ENCODE assay signal across 12 mouse cellular contexts in the genomic region with DNA sequence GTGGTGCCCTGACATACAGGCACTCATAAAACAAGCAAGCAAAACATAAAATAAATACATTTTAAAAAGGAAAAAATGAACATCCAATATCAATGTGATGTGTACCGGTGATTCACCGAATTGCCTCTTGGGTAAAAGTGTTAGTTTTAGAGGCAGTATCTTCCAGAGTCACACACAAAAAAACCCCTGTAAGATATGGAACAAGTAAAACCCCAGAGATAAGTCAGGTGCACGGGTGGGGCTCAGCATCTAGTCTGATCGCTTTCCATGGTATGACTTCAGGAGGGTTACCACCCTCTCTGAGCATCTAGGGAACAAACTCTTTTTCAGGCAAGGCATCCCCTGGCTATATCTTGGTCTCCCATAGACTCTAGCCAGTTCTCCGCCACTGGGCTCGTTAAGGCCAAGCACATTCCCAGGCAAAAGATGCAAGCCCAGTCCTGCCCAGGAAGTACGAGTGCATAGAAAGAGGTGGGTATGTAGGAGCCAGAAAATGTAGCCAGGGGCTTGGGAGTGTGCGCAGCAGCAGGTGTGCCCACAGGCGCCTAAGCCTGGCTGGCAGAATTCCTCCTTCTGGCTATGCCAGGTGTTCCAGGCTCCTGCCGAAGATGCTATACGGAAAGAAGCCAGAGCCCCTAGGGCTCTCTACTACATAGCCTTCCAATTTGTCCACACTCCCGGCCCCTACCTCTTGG. TPM values are rescaled to one million over a fixed set of nuclear protein-coding genes. Genes with fewer than 3 reads are reported as not detected.
DNase-seq lines count a peak whose midpoint lies in the region; ATAC-seq lines count a peak whose summit lies in the region.
"Had no signal": no experiment of that assay in that cellular context is flagged by ENCODE, and none has a peak within 500 bp of the region (broad histone marks: within the 10 kb centered on the region; RNA-seq: fewer than 3 reads in every experiment).

No protein-coding gene starts in this region.

- H3K4me3 ChIP-seq in embryonic facial prominence, embryonic 13.5 days, result no peak overlapping the region
- no peak overlapping the region for H3K4me3 ChIP-seq in limb, embryonic 12.5 days (replicated peaks)

- intact Hi-C loops in left cerebral cortex, postnatal 10 days (cut with DNase I), result no loop called here

- peaks cover 51% of the 10 kb centered on the region for H3K4me1 ChIP-seq in embryonic facial prominence, embryonic 13.5 days
- peaks cover 30% of the 10 kb centered on the region for H3K4me1 ChIP-seq in limb, embryonic 12.5 days (replicated peaks)

- H3K27me3 ChIP-seq in embryonic facial prominence, embryonic 13.5 days, result no peaks in the 10 kb centered on the region
- no peaks in the 10 kb centered on the region for H3K27me3 ChIP-seq in limb, embryonic 12.5 days

- ATAC-seq in embryonic facial prominence, embryonic 13.5 days (ENCODE audit: insufficient number of reproducible peaks, insufficient read depth, low FRiP score, low TSS enrichment, low read depth), result no peak
- no peak for ATAC-seq in limb, embryonic 12.5 days (ENCODE audit: insufficient number of reproducible peaks, insufficient read depth, low FRiP score, low TSS enrichment, low read depth)

- DNase-seq in urinary bladder, postnatal 14 days (ENCODE audit: low spot score), result peak; percentile 40
- DNase-seq in urinary bladder, postnatal 25 days (ENCODE audit: low spot score), result no peak
- DNase-seq in embryo, embryonic 10.5 days (ENCODE audit: low spot score), result no peak
- DNase-seq in heart, adult 8-10 months (ENCODE audit: low spot score), result no peak
- no peak for DNase-seq in left cerebral cortex, postnatal 10 days (ENCODE audit: extremely low spot score in 1 of 2, low spot score in 2 of 2)
- DNase-seq: kidney, adult 9 months; thymus, postnatal 14 days had no signal

- no peak overlapping the region for H3K27ac ChIP-seq in embryonic facial prominence, embryonic 13.5 days
- H3K27ac ChIP-seq in limb, embryonic 12.5 days, result no peak overlapping the region

- H3K36me3 ChIP-seq in embryonic facial prominence, embryonic 13.5 days, result peaks cover 40% of the 10 kb centered on the region
- H3K36me3 ChIP-seq in limb, embryonic 12.5 days, result peaks cover 68% of the 10 kb centered on the region

- 75% methylated on average over 12 of the region's 12 CpGs for WGBS in embryonic facial prominence, embryonic 13.5 days
- WGBS in limb, embryonic 12.5 days, result 78% methylated on average over 12 of the region's 12 CpGs

- H3K9me3 ChIP-seq in embryonic facial prominence, embryonic 13.5 days, result no peaks in the 10 kb centered on the region
- H3K9me3 ChIP-seq in limb, embryonic 12.5 days, result no peaks in the 10 kb centered on the region

- no peak overlapping the region for H3K9ac ChIP-seq in embryonic facial prominence, embryonic 13.5 days
- H3K9ac ChIP-seq in limb, embryonic 12.5 days (replicated peaks), result no peak overlapping the region

- peak overlapping the region; percentile 79 for H3K4me2 ChIP-seq in embryonic facial prominence, embryonic 13.5 days
- H3K4me2 ChIP-seq in limb, embryonic 12.5 days, result peak overlapping the region; percentile 68; the same call in 1 of the 2 replicates

RNA-seq across cellular contexts. Expression of a gene that starts 15.9 kb away (rescaled TPM):
- polyA plus RNA-seq in embryonic facial prominence, embryonic 13.5 days (2015; fragmentation: Nextera tagmentation; extraction: Ambion mirVana), result 37.9 and 38.0 TPM in 2 replicates
- 60.4 and 65.4 TPM in 2 replicates for polyA plus RNA-seq in limb, embryonic 12.5 days (2016; fragmentation: Nextera tagmentation; extraction: Ambion mirVana)
- total RNA-seq in heart, adult 8-10 months (2022), result 100 to 1,000 TPM; 108 to 146 (median 128) TPM
- total RNA-seq in left cerebral cortex, postnatal 10 days (2021), result 10 to 100 TPM; 82.6 to 89.0 TPM

RNA-seq across cellular contexts. Expression of a gene that starts 46.1 kb away (rescaled TPM):
- polyA plus RNA-seq in embryonic facial prominence, embryonic 13.5 days (2015; fragmentation: Nextera tagmentation; extraction: Ambion mirVana), result 0.73 TPM in 1 of 2 replicates, not detected in the other
- not detected in 2 replicates for polyA plus RNA-seq in limb, embryonic 12.5 days (2016; fragmentation: Nextera tagmentation; extraction: Ambion mirVana)
- not detected for total RNA-seq in heart, adult 8-10 months (2022)
- total RNA-seq in left cerebral cortex, postnatal 10 days (2021), result not detected
- total RNA-seq: left cerebral cortex, postnatal 14 days had no signal
- polyA plus RNA-seq: heart, embryonic 14.5 days; lung, embryonic 16.5 days had no signal

RNA-seq across cellular contexts. Expression of a gene that starts 48.6 kb away (rescaled TPM):
- polyA plus RNA-seq in embryonic facial prominence, embryonic 13.5 days (2015; fragmentation: Nextera tagmentation; extraction: Ambion mirVana), result 192 and 213 TPM in 2 replicates
- polyA plus RNA-seq in limb, embryonic 12.5 days (2016; fragmentation: Nextera tagmentation; extraction: Ambion mirVana), result 194 and 208 TPM in 2 replicates
- total RNA-seq in heart, adult 8-10 months (2022), result 10 to 100 TPM; 79.7 to 89.3 (median 80.9) TPM
- total RNA-seq in left cerebral cortex, postnatal 10 days (2021), result 100 to 1,000 TPM; 103 to 113 TPM

RNA-seq across cellular contexts. Expression of a gene that starts 48.6 kb away (rescaled TPM):
- polyA plus RNA-seq in embryonic facial prominence, embryonic 13.5 days (2015; fragmentation: Nextera tagmentation; extraction: Ambion mirVana), result 137 and 149 TPM in 2 replicates
- 139 and 150 TPM in 2 replicates for polyA plus RNA-seq in limb, embryonic 12.5 days (2016; fragmentation: Nextera tagmentation; extraction: Ambion mirVana)
- total RNA-seq in heart, adult 8-10 months (2022), result 10 to 100 TPM; 19.1 to 35.6 (median 22.8) TPM
- total RNA-seq in left cerebral cortex, postnatal 10 days (2021), result 10 to 100 TPM; 75.4 to 78.2 TPM
